Mouse (Mus musculus): Measurements from ENCODE around the gene Ubqln3.
A peak's percentile ranks its signal among the peaks of the same experiment; 100 is the strongest.

The Ubqln3 gene

GRCm38 (mm10) chr7:104143179-104143578 lies at the start of gene Ubqln3:
Ubqln3 (minus strand) TSS chr7:104143279.
- no peak for DNase-seq (ENCODE audit: low spot score)

- DNase-seq (ENCODE audit: low spot score): no peak
Measured at GRCm38 (mm10) chr7:104191275-104191674, 48.2 kb upstream of the Ubqln3 start.

GRCm38 (mm10) chr7:104183292-104183691 lies 40.2 kb upstream of the Ubqln3 start, which contains the start of gene Olfr648:
Olfr648 (minus strand) TSS chr7:104183392.
- no peak for DNase-seq (ENCODE audit: low spot score)

GRCm38 (mm10) chr7:104179074-104179473 lies 36.0 kb upstream of the Ubqln3 start:
- no peak for DNase-seq (ENCODE audit: low spot score)

GRCm38 (mm10) chr7:104178422-104179054 lies 35.5 kb upstream of the Ubqln3 start:
- no peak for DNase-seq (ENCODE audit: low spot score)

- no peak for DNase-seq (ENCODE audit: low spot score)
Measured at GRCm38 (mm10) chr7:104175085-104175484, 32.0 kb upstream of the Ubqln3 start.

- DNase-seq (ENCODE audit: low spot score): no peak
Measured at GRCm38 (mm10) chr7:104169634-104170204, 26.6 kb upstream of the Ubqln3 start.

- no peak for DNase-seq (ENCODE audit: low spot score)
Measured at GRCm38 (mm10) chr7:104167105-104167504, 24.0 kb upstream of the Ubqln3 start.

GRCm38 (mm10) chr7:104150456-104150855 lies 7.4 kb upstream of the Ubqln3 start, which contains the start of gene Ubqlnl:
Ubqlnl (minus strand) TSS chr7:104150556.
- DNase-seq (ENCODE audit: low spot score): no peak

GRCm38 (mm10) chr7:104137305-104137704 lies 5.8 kb downstream of the Ubqln3 start, which contains the start of gene Olfr643:
Olfr643 (minus strand) TSS chr7:104137405.
- no peak for DNase-seq (ENCODE audit: low spot score)

GRCm38 (mm10) chr7:104129726-104130125 lies 13.4 kb downstream of the Ubqln3 start, which contains the start of gene Ubqln5:
Ubqln5 (minus strand) TSS chr7:104129826.
- no peak for DNase-seq (ENCODE audit: low spot score)

GRCm38 (mm10) chr7:104104757-104104972 lies 38.4 kb downstream of the Ubqln3 start, which contains the start of gene Olfr646:
Olfr646 (plus strand) TSS chr7:104104873.
- no peak for DNase-seq (ENCODE audit: low spot score)

GRCm38 (mm10) chr7:104103913-104104756 lies 38.9 kb downstream of the Ubqln3 start:
- peak; percentile 5 for DNase-seq (ENCODE audit: low spot score)

Measured in embryo, embryonic 10 days (tissue).